Mouse (Mus musculus) NIH3T3 (cell line): ENCODE measurements around the gene Arhgap28.

ENCODE experiments used
- DNase-seq: peaks from one replicate; pipeline ENCODE4 v3.0.0-alpha.2; 2012; ENCODE audit warnings: low read depth

Arhgap28 gene

GRCm38 (mm10) chr17:67935556-67935955, 68.4 kb downstream of the Arhgap28 start:
- DNase-seq = no peak

GRCm38 (mm10) chr17:67931396-67931795, 72.5 kb downstream of the Arhgap28 start:
- no peak for DNase-seq

DNA sequence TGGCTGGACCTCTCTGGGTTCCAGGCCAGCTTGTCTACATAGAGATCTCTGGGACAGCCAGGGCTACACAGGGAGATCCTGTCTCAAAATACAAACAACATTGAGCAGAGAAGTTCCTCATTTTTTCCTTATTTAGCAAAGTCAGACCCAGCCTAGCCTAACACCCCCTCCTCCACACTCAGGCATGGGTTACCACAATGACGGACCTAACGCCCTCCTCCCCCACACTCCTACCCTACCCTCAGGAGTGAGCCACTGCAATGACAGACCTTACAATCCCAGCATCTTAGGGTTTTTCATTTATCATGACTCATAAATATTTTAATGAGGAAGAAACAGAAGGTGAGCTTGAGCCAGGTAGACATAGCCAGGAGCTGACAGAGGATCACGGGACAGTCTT, 73.0 kb downstream of the Arhgap28 start:
- no peak for DNase-seq

- DNase-seq = no peak
These were observed 73.5 kb downstream of the Arhgap28 start for GRCm38 (mm10) chr17:67930467-67930866.

GRCm38 (mm10) chr17:67928280-67928679, 75.6 kb downstream of the Arhgap28 start:
- DNase-seq = no peak

- no peak for DNase-seq
These were observed 76.1 kb downstream of the Arhgap28 start for GRCm38 (mm10) chr17:67927864-67928263.

DNA sequence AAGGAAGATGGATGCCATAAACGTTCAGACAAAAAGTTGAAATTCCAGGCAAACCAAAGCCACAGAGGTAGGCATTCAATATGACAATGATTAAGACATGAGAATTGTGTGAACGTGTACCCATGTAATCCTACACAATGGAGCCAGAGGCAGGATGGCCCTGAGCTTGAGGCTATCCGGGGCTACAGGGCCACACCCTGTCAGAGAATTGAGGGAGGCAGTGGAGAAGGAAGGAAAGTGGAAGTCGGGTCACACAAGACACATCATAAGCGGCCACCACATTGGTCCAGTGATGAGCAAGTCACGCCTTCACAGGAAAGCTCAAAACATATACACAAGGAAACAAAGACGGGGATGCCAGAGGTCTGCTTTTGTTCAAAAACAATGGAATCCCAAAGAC, 84.0 kb downstream of the Arhgap28 start:
- DNase-seq = no peak

- DNase-seq = no peak
These were observed 85.7 kb downstream of the Arhgap28 start for GRCm38 (mm10) chr17:67918201-67918600.

DNA sequence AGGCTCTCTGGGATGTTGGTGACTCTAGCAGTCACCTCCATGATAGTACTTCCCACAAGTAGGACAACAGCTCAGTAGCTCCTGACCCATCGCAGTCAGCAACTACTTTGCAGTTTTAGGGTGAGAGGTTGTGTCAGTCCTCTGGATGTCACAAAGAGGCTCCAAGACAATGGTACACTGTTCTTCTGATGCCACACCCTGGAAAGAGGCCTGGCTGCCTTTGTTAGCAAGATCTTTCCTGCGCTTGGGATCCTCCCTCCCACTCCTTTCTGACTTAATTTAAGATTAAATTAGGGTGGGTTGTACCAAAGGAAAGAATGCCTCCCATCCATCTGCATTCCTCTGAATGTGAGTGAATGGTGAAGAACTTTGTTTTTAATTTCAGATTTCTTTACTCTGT, 87.0 kb downstream of the Arhgap28 start:
- DNase-seq = no peak

- peak; percentile 53 for DNase-seq
These were observed 91.3 kb downstream of the Arhgap28 start for GRCm38 (mm10) chr17:67912640-67913039.

DNA sequence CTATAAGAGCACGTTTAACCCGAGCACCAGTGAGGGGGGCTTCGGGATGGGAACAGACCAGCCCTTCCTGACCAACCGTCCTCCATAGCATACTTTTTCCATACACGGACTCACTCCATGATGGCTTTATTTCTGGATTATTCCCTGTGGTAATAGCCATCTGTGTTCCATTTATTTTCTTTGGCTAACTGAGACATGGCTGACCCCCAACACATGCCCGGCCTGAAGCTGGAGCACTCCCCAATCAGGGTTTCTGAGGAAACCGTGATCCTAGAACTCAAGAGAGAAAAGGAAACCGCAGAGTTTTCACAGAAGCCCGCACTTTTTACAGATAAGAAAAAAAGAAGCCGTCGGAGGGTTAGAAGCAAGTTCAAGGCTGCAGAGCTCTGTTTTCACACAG, 91.9 kb downstream of the Arhgap28 start:
- DNase-seq = peak; percentile 29

DNA sequence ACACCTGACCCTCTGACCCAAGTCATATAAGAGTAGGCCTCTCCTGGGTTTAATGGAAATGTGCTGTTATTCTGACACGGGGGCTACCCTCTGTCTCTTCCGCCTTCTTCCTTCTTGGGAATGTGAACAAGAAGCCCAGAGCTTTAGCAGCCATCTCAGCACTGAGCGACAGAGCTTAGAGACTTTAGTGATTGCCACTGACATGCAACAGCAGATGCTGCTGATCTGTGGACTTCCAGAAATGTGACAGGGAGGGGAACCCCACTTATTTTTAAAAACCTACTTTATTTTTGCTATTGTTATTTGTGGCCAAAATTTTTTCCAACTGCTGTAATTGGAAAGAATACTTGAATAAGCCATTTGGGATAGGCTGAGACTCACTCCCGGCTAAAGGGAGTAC, 95.4 kb downstream of the Arhgap28 start:
- DNase-seq = no peak

- DNase-seq = no peak
These were observed 95.8 kb downstream of the Arhgap28 start for GRCm38 (mm10) chr17:67908137-67908536.

DNA sequence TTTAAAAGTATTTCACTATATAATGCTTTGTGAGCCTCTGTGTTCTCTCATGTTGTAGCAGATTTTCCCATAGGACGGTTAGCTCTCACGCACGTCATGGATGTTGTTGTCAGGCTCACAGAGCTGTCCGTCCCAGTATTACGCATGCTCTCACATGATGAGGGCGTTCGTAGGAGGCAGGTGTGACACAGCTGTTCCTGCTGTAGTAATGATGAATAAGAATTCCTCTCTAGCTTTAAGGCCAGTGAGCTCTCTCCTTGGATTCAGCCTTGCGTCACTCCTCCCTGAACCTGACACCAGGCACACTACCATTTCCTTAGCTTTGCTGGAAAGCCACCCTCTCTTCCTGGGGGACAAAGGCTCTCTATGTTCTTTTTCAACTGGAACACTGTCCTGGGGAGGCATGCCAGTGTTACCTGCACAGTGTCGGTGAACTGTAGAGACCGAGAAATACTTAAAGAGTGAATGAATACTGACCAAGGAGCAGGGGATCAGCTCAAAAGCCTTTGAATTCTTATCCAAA, 96.3 kb downstream of the Arhgap28 start:
- no peak for DNase-seq

DNA sequence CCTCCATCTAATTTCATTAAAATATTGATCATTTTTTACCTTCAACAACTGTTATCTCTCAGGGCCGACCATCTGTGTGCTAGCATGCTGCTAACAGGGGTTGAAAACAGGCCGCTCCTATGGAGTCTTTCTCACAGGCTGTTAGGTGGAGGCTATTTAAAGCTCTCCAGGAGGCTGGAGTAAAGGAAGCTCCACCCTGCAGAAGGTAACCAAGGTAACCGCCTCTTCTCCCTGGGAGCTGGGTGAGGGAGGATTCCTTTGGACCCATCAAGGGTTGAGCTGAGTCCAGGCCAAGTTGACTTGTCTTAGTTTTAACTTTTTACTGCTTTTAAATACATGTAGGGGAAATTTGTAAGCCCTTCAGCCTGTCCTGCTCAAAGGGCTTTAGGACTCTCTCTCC, 97.7 kb downstream of the Arhgap28 start:
- no peak for DNase-seq

GRCm38 (mm10) chr17:67904315-67904944, 99.5 kb downstream of the Arhgap28 start:
- no peak for DNase-seq

DNA sequence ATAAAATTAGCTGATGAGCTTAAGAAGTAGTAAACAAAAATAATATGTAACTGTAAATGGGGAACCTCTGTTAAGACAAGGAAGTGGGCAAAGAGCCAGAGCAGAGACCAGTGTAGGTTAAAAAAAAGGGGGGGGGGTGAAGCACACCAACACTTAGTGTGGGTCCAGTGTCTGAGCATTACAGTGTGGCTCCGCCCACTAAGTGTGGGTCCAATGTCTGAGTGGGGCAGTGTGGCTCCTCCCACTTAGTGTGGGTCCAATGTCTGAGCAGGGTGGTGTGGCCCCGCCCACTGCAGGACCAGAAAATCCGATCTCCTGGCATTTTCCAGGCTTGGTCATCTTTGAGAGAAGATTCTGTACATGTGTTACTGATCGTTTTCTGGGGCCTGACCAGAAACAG, 101.1 kb downstream of the Arhgap28 start:
- no peak for DNase-seq

- DNase-seq = no peak
These were observed 102.8 kb downstream of the Arhgap28 start for GRCm38 (mm10) chr17:67901161-67901560.

- no peak for DNase-seq
These were observed 104.5 kb downstream of the Arhgap28 start for GRCm38 (mm10) chr17:67899376-67899775.

DNA sequence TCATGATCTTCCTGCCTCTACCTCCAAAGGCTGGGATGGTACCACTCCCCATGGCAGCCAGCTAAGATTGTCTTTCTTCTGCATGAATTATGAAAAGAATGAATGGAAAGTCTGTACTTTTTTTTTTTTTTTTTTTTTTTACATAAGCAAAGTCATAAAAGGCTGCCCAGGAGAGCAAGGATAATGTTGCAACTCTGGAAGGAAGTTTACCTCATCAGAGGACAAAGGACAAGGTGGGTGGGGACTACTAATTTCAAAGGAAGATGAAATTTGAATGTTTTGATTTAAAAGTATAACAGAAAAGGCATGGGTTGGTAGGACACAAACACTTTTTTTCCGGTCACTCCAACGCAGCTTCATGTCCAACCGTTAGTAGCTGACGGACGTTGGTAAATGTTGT, 107.5 kb downstream of the Arhgap28 start:
- no peak for DNase-seq

GRCm38 (mm10) chr17:67889481-67890325, 114.2 kb downstream of the Arhgap28 start:
- DNase-seq = no peak

DNA sequence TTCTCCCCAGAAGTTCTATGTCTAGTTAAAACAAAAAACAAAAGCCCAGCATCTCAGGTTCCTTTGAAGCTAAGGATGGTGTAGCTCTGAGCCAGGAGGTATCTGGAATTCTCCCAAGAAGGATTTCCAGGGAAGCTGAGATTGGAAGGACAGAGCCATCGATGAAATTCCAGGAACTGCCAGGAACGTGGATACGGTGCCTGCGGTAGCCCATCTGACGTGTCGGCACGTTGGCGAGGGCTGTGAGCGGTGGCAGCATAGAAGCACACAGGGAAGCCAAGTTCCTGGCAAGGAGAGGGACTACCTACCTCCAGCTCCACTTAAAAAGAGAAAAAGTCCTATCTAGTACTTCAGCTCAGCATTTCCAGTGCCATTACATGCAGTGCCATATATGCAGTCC, 115.8 kb downstream of the Arhgap28 start:
- DNase-seq = no peak

DNA sequence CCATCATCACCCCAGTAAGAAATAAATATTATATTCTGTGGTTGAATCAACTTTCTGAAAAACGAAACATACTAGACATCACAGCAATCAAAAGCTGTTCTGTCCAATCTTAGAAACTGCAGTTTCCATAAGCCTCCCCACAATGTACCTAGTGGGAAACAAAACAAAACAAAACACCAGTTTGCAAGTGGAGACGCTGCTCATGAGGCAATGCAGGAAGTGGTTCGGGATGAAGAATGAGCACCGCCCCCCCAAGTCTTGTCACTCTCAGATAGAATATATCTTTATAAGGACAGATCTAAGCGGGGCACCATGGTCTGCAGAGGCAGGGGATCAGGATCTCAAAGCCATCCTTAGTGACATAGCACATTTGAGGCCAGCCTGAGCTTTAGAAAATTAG, 117.6 kb downstream of the Arhgap28 start:
- no peak for DNase-seq
